Mouse (Mus musculus) ES-E14 (cell line): ENCODE data around the gene Notch1. TPM values are rescaled to one million over a fixed set of nuclear protein-coding genes. Genes with fewer than 3 reads are reported as not detected.

Source experiments
- DNase-seq: peaks from one replicate; pipeline ENCODE4 v3.0.0-alpha.2; 2013; ENCODE audit warnings: low read depth, low spot score
- H3K27ac ChIP-seq: 2 replicates; pipeline ENCODE4 v1.5.1; 2012; ENCODE audit warnings: low read depth, mild to moderate bottlenecking, low read length, moderate library complexity, mixed read lengths; ENCODE audit not compliant: poor library complexity, insufficient read depth, severe bottlenecking
- H3K36me3 ChIP-seq: 2 replicates; pipeline ENCODE4 v1.6.1; 2012; ENCODE audit warnings: mild to moderate bottlenecking, low read length, moderate library complexity, mixed read lengths; ENCODE audit not compliant: control insufficient read depth, poor library complexity, insufficient read depth, severe bottlenecking
- H3K4me1 ChIP-seq, 2 experiments: fragments of 150-350 bp in 1 of 2; sonication (generic) in 1 of 2; 2 replicates each; pipeline ENCODE4 v1.6.1; 2012; ENCODE audit warnings: low read length in 2 of 2, mild to moderate bottlenecking in 1 of 2, mixed read lengths in 1 of 2; ENCODE audit not compliant: control insufficient read depth in 2 of 2, insufficient read depth in 2 of 2, poor library complexity in 1 of 2
- H3K4me3 ChIP-seq, 2 experiments: fragments of 150-350 bp in 1 of 2; sonication (generic) in 1 of 2; 2 replicates each; pipeline ENCODE4 v1.5.1; 2012; ENCODE audit warnings: low read length in 2 of 2, low read depth in 1 of 2, mild to moderate bottlenecking in 1 of 2, mixed read lengths in 1 of 2; ENCODE audit not compliant: insufficient read depth in 1 of 2, poor library complexity in 1 of 2, severe bottlenecking in 1 of 2
- H3K9ac ChIP-seq: 2 replicates; pipeline ENCODE4 v1.6.1; 2012; ENCODE audit warnings: low read depth, mild to moderate bottlenecking, low read length, mixed read lengths; ENCODE audit not compliant: poor library complexity, insufficient read depth, severe bottlenecking
- H3K9me3 ChIP-seq: fragments of 150-350 bp; sonication (generic); 2 replicates; pipeline ENCODE4 v1.6.1; 2012; ENCODE audit warnings: low read depth, mild to moderate bottlenecking, low read length; ENCODE audit not compliant: control insufficient read depth, insufficient read depth
- CHD2 ChIP-seq: IDR thresholded peaks from 2 replicates; pipeline ENCODE4 v1.6.1; 2014; ENCODE audit warnings: mild to moderate bottlenecking, low read depth, low read length, inconsistent platforms
- HCFC1 ChIP-seq: IDR thresholded peaks from 2 replicates; pipeline ENCODE4 v1.6.1; 2012; ENCODE audit warnings: low read length, inconsistent platforms, borderline replicate concordance; ENCODE audit not compliant: insufficient read depth
- MAFK ChIP-seq: IDR thresholded peaks from 2 replicates; pipeline ENCODE4 v1.6.1; 2014; ENCODE audit warnings: mild to moderate bottlenecking, low read depth, low read length, inconsistent platforms; ENCODE audit not compliant: insufficient read depth
- ZC3H11A ChIP-seq: IDR thresholded peaks from 2 replicates; pipeline ENCODE4 v1.6.1; 2012; ENCODE audit warnings: low read depth, mild to moderate bottlenecking, inconsistent platforms, low read length, borderline replicate concordance
- ZNF384 ChIP-seq: IDR thresholded peaks from 2 replicates; pipeline ENCODE4 v1.6.1; 2012; ENCODE audit warnings: low read depth, low read length, inconsistent platforms
- in situ Hi-C, 2 experiments: fragments of 600-800 bp; cut with MboI; formaldehyde crosslinking; loops; one replicate each; pipeline ENCODE4 v1.15.1; 2025; ENCODE audit warnings: low sequenced_read_pairs in 2 of 2, inconsistent platforms in 1 of 2; ENCODE audit not compliant: unreplicated experiment in 2 of 2
- total RNA-seq: library from RNA; depleted of rRNA; stranded (reverse); fragments of 300-350 nt; gene quantifications from 2 replicates; pipeline ENCODE4 v1.2.3, GENCODE M21; 2012

The Notch1 gene
- total RNA-seq, 1 experiment = 34.9 TPM

DNA sequence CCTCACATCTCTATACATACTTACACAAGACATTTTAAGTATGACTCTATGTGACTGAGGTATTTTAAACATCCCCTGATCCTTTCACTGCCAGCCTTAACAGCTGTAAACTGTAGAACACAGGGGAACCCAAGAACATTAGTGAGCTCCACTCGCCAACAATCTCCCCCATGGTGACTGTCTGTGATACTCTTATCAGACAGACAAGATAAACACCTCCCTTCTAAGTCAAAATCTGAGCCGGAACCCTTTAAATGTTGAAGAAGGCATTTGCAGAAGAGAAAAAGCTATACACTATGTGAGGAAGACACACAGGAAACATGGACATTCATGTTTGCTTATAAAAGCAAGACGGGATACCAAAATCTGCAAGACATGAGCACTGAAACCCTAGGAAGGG is 72.6 kb downstream of the Notch1 start:
- in situ Hi-C loops = loop anchor here in 1 of 2 experiments (25.0 kb wide), 1 partner anchor 468 kb away; the partner anchor contains the start of genes Med22, Rpl7a, Surf1 and Surf2
- H3K9ac ChIP-seq = peak overlapping the region; percentile 95

DNA sequence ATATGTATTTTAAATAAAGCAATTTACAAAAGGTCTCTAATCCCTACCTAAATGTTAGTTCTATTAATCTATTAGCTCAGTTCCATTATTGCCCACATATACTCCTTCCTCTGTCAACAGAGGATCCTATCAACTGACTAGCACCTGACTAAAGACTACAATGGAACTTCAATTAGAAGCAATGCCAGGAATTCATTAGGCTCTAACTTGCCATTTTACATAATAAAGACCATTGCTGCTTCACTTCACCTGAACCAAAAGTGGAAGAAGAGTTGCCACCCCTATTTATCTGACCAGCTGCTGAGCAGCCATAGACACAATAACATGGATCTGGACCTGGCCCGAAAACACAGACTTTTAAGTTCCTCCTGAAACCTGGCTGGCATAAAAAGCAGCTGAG is 73.6 kb downstream of the Notch1 start:
- Histone ChIP-seq H3K27ac (no peak overlapping the region), H3K9me3 (no peaks in the 10 kb centered on the region), H3K4me3 (peak overlapping the region in 1 of 2 experiments; percentile 96; a peak in 1 of 4 replicates), H3K4me1 (peaks cover 6 to 17% of the 10 kb centered on the region in 2 experiments; a peak in 3 of 4 replicates), H3K9ac (no peak overlapping the region; the same call in 1 of the 2 replicates), H3K36me3 (peaks cover 36% of the 10 kb centered on the region)
- peak; percentile 35 for DNase-seq
- TF ChIP-seq ZC3H11A = no peak
- TF ChIP-seq CHD2 = no peak
- no peak for TF ChIP-seq HCFC1
- TF ChIP-seq ZNF384 = no peak
- no peak for TF ChIP-seq MAFK
- in situ Hi-C loops = loop anchor here in 1 of 2 experiments (25.0 kb wide), 1 partner anchor 469 kb away; the partner anchor contains the start of genes Med22, Rpl7a, Surf1 and Surf2

More for the DNA sequence above, 72.6 kb downstream of the Notch1 start:
- Histone ChIP-seq H3K27ac (no peak overlapping the region), H3K36me3 (peaks cover 29% of the 10 kb centered on the region), H3K4me1 (peaks cover 6 to 16% of the 10 kb centered on the region in 2 experiments; a peak in 3 of 4 replicates), H3K9me3 (no peaks in the 10 kb centered on the region), H3K4me3 (peak overlapping the region; percentile 88 to 96)
- TF ChIP-seq CHD2 (no peak), ZNF384 (no peak), MAFK (no peak), HCFC1 (no peak), ZC3H11A (no peak)
- DNase-seq = no peak

DNA sequence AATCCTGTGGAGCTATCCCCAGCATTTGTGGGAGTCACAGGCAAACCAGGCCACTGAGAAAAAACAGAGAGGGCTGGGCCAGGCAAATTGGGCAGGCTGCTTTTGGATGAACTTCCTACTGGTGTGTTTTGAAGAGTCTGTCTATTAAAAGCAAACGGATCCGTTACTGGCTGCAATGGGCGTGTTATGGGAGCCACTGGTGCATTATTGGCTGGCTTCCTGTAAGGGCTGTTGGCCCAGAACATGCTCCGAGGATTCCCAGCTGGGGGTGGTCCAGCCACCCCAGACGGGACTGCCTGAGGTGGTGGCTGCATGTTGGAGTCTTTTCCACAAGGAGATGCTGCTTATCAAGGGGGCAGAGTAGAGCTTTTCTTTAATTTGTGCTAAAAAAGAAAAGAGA is 74.8 kb downstream of the Notch1 start:
- no peak for TF ChIP-seq MAFK
- no peak for TF ChIP-seq ZC3H11A
- TF ChIP-seq CHD2 = no peak
- no peak for TF ChIP-seq ZNF384
- TF ChIP-seq HCFC1 = no peak
- in situ Hi-C loops = loop anchor here in 1 of 2 experiments (25.0 kb wide), 1 partner anchor 471 kb away; the partner anchor contains the start of genes Med22, Rpl7a, Surf1 and Surf2
- Histone ChIP-seq H3K4me1 (peaks cover 6 to 12% of the 10 kb centered on the region in 2 experiments; a peak in 3 of 4 replicates), H3K4me3 (no peak overlapping the region), H3K36me3 (peaks cover 36% of the 10 kb centered on the region), H3K27ac (no peak overlapping the region), H3K9ac (no peak overlapping the region), H3K9me3 (no peaks in the 10 kb centered on the region)
- DNase-seq = no peak

DNA sequence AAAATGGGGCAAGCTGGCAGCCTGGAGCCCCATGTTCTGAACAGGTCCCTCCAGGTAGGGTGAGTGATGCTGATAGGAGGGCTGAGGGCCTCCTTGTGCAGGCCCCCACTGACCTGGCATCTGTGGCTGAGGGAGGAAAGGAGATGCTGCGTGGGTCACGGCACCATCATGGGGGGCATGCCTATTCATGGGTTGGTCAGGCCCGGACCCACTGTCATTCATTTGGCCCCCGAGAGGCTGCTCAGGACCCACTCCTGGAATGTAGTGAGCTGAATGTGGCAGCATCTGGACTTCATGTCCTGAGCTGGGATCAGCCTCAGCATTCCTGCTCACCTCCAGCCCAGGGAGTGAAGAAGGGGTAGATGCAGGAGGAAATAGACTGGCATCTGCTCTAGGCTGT is 75.2 kb downstream of the Notch1 start:
- DNase-seq = no peak
- H3K36me3 ChIP-seq = peaks cover 36% of the 10 kb centered on the region

More for the DNA sequence above, 75.2 kb downstream of the Notch1 start:
- in situ Hi-C loops = loop anchor here in 1 of 2 experiments (25.0 kb wide), 1 partner anchor 471 kb away; the partner anchor contains the start of genes Med22, Rpl7a, Surf1 and Surf2
- H3K9ac ChIP-seq = no peak overlapping the region
- no peak overlapping the region for H3K27ac ChIP-seq
- no peak overlapping the region for H3K4me3 ChIP-seq
- TF ChIP-seq ZNF384 = no peak
- no peak for TF ChIP-seq HCFC1
- no peak for TF ChIP-seq CHD2
- TF ChIP-seq ZC3H11A = no peak
- TF ChIP-seq MAFK = no peak
- H3K9me3 ChIP-seq = no peaks in the 10 kb centered on the region
- peaks cover 6 to 9% of the 10 kb centered on the region in 2 experiments; a peak in 3 of 4 replicates for H3K4me1 ChIP-seq
